Mouse (Mus musculus) granulocyte monocyte progenitor cell, adult 5-6 weeks (primary cell): ENCODE data around the gene Gm8994. TPM values are rescaled to one million over a fixed set of nuclear protein-coding genes. Genes with fewer than 3 reads are reported as not detected.
"Not testable (repeated sequence)": the region's sequence is repeated elsewhere in the genome, so short reads cannot be mapped to it uniquely, and the experiment has no call there.

Source experiments
- ATAC-seq: replicated peaks from 2 replicates; pipeline ENCODE4 v1.8.0; 2016; ENCODE audit warnings: mild to moderate bottlenecking, moderate TSS enrichment, inconsistent platforms; ENCODE audit not compliant: poor library complexity, severe bottlenecking
- total RNA-seq, 2 experiments: library from RNA; stranded (forward) in 1 of 2; stranded (reverse) in 1 of 2; fragments of 200-712, 200-1000 nt in 1 of 2; fragments of >200 nt in 1 of 2; fragmentation: Nextera tagmentation in 1 of 2; gene quantifications; 2 replicates each; pipeline ENCODE4 v1.2.3; 2014 to 2017

Gene Gm8994
- total RNA-seq (2014; fragmentation: Nextera tagmentation) (0.26 TPM in 1 of 2 replicates, not detected in the other), total RNA-seq (2017) (not detected in 2 replicates)

- ATAC-seq, result not testable (repeated sequence)
Measured at GRCm38 (mm10) chr6:136327239-136327638, at the start of gene Gm8994. Gene Gm8994, plus strand, starts transcription at chr6:136327539.

- ATAC-seq, result no peak
Measured at GRCm38 (mm10) chr6:136277685-136278084, 49.7 kb upstream of the Gm8994 start.

GRCm38 (mm10) chr6:136284565-136284964 is 42.8 kb upstream of the Gm8994 start:
- no peak for ATAC-seq

- ATAC-seq, result no peak
Measured at GRCm38 (mm10) chr6:136286180-136286579, 41.2 kb upstream of the Gm8994 start.

- no peak for ATAC-seq
Measured at GRCm38 (mm10) chr6:136286589-136286988, 40.8 kb upstream of the Gm8994 start.

- ATAC-seq, result no peak
Measured at GRCm38 (mm10) chr6:136291424-136291823, 35.9 kb upstream of the Gm8994 start.

- no peak for ATAC-seq
Measured at GRCm38 (mm10) chr6:136291951-136292714, 35.2 kb upstream of the Gm8994 start.

GRCm38 (mm10) chr6:136293700-136294099 is 33.6 kb upstream of the Gm8994 start:
- ATAC-seq, result no peak

- no peak for ATAC-seq
Measured at GRCm38 (mm10) chr6:136295821-136296220, 31.5 kb upstream of the Gm8994 start.

GRCm38 (mm10) chr6:136296251-136296650 is 31.1 kb upstream of the Gm8994 start:
- no peak for ATAC-seq

GRCm38 (mm10) chr6:136303514-136303913 is 23.8 kb upstream of the Gm8994 start:
- no peak for ATAC-seq

- no peak for ATAC-seq
Measured at GRCm38 (mm10) chr6:136304369-136304988, 22.9 kb upstream of the Gm8994 start.

- no peak for ATAC-seq
Measured at GRCm38 (mm10) chr6:136309487-136309886, 17.9 kb upstream of the Gm8994 start.

- not testable (repeated sequence) for ATAC-seq
Measured at GRCm38 (mm10) chr6:136328416-136328815, 1.1 kb downstream of the Gm8994 start.

- ATAC-seq, result no peak
Measured at GRCm38 (mm10) chr6:136340669-136341068, 13.3 kb downstream of the Gm8994 start.

GRCm38 (mm10) chr6:136341093-136341492 is 13.8 kb downstream of the Gm8994 start:
- ATAC-seq, result no peak

- no peak for ATAC-seq
Measured at GRCm38 (mm10) chr6:136343868-136344267, 16.5 kb downstream of the Gm8994 start.

GRCm38 (mm10) chr6:136345034-136345433 is 17.7 kb downstream of the Gm8994 start:
- no peak for ATAC-seq

GRCm38 (mm10) chr6:136345641-136346040 is 18.3 kb downstream of the Gm8994 start:
- ATAC-seq, result no peak

- ATAC-seq, result no peak
Measured at GRCm38 (mm10) chr6:136347053-136347452, 19.7 kb downstream of the Gm8994 start.

- no peak for ATAC-seq
Measured at GRCm38 (mm10) chr6:136347631-136348030, 20.3 kb downstream of the Gm8994 start.
